Mouse (Mus musculus) spleen, adult 12 weeks (tissue): ENCODE data around the gene Apoa2.
A peak's percentile ranks its signal among the peaks of the same experiment; 100 is the strongest.

ENCODE experiments used
- DNase-seq: peaks from one replicate; pipeline ENCODE4 v3.0.0; 2022; ENCODE audit warnings: low spot score

Gene Apoa2

DNA sequence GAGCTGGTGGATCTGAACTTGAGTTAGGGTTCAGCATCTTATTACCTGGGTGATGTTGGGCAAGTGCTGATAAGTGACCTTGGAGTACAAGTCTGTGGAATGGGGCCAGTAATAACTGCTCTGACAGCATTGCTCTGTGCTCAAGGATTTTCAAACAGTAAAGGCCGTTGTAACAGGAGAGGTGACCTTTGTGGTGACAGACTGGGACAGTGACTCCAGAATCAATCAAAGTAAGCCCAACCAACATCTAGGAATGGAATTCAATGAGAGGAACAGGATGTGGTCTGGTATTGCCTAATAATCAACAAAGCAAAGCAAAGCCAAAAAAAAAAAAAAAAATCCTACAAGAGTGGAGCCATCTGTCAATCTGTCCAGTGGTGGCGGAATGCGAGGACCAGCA, 35.5 kb downstream of the Apoa2 start:
- DNase-seq = no peak

DNA sequence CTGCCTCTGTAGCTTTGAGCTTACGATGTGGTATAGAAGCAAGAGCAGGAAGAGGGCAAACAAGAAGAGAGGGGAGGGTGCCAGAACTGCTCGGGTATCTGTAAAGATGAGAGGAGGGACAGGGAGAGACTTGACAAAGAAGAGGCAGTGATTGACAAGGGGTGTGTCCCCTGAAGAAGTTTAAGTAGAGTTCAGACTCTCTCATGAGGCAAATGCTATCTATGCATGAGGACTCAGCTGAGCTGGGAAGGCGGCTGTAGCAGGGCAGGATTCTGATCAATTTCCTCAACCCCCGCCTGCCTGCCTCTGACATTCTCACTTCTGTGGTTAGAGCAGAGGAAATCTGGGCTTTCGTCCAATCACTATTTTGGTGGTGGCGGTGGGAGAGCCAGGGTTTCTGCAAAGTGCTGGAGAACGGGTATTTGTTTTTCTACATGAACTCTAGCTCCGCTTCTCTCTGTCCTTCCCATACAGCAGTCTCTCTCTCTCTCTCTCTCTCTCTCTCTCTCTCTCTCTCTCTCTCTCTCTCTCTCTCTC, 37.8 kb downstream of the Apoa2 start:
- DNase-seq = no peak

DNA sequence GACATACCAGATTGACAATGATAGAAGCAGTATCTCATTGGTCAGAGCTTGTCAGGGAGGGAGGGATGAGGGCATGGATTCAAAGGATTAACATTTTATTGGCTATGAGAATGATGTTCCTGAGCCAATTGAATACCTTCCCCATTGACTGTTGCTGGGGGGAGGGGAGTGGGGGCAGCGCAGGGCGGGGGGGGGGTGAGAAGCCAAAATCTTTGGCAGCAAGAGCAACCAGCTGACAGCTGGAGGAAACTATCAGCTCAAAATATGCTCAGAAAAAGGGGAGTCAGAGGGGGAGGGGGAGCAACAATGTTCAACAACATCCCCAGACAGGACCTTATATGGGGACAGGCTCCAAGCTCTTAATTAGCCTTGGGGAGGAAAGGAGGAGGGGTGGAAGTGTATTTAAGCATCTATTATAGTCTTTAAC, 38.3 kb downstream of the Apoa2 start:
- DNase-seq = no peak

DNA sequence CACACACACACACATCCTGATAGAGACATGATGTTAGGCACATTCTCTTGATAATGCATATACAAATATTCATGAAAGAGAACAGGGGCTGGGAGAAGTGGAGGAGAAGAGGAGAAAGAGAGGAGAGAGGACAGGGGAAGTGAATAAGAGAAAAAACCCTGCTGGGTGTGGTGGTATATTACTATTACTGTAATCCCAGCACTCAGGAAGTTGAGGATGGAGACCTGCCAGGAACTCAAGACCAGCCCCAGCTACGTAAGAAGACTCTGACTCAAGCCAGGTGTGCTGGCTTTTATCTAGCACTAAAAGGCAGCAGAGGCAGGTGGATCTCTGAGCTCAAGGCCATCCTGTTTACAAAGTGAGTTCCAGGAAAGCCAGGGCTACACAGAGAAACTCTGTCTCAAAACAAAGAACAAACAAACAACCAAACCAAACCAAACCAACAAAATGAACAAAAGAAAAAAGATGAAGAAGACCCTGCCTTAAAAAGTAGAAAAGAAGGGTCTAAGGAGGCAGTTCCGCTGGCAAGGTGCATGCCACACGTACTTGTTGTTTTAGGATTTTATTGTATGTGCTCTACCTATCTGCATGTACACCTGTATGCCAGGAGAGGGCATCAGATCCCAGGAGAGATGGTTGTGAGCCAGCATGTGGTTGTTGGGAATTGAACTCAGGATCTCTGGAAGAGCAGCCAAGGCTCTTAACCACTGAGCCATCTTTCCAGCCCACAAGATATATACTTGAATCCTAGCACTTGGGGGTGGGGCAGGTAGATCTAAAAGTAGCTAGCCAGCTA, 39.0 kb downstream of the Apoa2 start:
- DNase-seq = no peak

DNA sequence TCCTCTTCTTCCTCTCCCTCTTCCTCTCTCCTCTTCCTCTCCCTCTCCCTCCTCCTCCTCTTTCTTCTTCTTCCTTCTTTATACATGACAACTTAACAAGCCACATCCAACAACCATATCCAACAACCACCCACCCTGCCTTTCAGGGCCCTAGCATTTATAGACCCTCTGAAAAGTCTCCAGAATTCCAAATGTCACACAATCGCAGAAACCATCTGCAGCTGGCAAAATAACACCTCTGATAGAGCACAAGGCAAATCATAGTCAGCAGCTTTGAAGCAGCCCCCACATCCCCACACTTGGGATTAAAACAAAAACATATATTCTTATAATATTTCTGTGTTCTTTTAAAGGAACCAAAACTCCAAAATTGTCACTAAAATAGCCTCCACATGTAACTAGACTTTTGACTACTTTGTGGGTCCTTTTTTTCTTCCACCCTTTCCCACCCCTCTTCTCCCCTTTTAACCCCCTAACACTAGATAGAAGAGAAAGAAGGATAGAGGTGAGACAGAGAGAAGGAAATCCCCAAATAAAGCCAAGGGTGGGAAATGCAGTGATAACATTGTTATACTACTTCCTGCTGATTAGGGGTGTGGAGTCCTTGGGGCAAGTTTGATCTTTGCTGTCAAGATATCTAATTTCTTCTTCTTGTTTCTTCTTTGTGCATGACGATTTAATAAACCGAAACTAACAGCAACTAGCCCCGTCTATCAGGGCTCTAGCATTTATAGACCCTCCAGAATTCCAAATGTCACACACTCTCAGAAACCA, 41.3 kb downstream of the Apoa2 start:
- no peak for DNase-seq

DNA sequence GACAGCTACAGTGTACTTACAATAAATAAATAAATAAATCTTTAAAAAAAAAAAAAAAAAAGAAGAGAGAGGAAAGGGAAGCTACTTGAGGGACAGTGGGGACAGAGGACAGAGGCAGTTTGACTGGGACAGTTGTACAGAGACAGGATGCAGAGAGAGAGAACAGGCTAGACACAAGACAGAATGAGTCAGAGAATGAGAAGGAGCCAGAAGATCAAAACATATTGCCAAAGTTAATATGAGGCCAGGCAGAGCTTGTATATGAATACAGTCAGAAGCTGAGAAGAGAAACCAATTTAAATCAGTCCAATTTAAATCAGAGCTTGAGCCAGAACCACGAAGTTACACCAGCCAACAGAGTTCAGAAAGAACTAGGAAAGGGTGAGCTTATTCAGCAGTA, 43.5 kb downstream of the Apoa2 start:
- DNase-seq = no peak

DNA sequence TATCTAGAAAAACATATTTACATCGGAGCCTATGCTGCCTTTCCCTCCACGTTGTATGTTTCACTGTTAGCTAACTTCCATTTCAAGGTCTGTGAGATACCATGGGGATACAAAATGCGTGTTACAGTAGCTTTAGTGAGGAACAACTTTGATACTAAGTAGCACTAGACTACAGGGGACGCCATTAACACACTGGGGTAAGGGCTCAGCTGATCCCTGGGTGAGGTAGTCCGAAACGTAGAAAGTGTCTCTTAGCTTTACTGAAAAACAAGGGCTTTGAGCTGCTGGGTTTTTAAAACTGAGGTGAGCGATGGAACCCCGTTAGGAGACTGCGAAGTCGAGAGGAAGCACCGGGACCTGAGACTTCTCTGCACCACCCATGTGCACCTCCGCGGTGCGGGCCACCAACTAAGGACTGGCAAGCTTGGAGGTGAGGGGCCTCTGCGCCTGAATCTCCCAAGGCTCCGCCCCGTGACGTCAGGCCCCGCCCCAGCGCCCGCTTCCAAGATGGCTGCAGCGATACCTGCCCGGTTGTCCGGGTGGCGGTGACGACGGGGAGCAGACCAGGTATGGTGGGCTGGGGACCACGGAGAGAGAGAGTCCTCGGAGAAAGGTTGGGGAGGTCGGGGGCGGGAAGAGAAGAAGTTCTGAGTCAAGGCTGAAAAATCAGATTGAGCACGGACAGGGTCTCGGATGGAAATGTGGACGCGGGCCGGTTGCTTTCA, 45.2 kb downstream of the Apoa2 start, which contains the start of gene B4galt3:
Gene B4galt3, plus strand, starts transcription at position 481 of the 725 bp plus-strand sequence.
- DNase-seq = peak; percentile 94

DNA sequence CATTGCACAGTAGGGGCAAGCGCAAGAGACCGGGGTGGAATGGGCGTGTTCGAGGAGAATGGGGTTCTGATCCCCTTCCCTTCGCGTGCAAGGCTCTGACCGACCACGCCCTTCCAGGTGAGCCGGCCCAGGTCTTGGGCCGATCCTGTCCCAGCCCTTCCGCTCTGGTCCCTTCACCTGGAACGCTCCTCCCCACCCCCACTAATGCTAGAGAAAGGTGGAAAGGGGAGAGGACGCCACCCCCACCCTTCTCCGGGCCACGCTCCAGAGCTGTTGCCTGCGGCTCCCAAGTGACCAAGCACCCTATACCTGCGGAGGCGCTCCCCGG, 45.7 kb downstream of the Apoa2 start:
- no peak for DNase-seq

DNA sequence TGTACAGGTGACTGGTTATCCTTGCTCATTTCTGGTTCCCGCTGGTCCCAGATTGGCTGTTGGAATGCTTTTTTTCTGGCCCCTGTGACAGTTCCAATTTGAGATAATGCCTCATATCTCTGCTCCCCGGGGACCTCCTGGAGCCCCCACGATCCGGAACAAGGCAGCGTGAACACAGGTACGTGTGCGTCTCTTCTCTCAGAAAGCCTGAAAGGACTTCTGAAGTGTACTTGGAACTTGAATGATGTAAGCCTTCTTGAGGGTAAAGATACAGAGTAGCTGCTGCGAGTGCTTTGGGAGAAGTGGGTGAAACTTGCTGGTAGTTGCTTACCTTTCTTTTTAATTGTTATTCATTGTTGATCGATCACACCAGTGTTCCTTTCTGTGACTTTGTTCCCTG, 46.3 kb downstream of the Apoa2 start:
- DNase-seq = no peak

DNA sequence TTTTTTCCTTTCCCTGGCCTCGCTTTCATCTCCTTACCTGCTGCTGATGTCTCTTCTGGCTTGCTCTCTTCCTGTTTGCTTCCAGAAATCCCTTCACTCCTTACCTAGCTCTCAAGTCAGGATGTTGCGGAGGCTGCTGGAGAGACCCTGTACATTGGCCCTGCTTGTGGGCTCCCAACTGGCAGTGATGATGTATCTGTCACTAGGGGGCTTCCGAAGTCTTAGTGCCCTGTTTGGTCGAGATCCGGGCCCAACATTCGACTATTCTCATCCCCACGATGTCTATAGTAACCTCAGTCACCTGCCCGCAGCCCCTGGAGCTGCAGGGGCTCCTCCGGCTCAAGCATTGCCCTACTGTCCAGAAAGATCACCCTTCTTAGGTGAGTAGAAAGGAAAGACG, 46.8 kb downstream of the Apoa2 start:
- DNase-seq = no peak

DNA sequence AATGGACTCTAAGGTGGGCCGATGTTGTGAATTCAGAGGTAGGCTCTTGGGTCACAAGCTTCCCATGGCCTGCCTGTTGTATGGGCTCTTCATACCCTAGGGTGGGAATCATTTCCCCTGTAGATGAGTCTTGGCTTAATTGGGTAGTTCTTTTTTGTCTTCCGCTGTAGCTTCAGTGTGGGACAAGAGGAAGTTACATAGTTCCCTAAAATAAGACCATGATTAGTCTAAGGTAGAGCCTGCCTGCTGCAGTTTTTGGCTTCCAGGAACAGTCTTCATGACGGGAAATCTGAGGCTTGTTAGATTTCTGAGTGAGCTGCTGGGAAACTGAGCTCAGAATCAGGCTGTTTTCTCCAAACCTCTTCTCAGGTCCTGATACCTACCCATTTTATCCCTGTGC, 47.2 kb downstream of the Apoa2 start:
- no peak for DNase-seq

DNA sequence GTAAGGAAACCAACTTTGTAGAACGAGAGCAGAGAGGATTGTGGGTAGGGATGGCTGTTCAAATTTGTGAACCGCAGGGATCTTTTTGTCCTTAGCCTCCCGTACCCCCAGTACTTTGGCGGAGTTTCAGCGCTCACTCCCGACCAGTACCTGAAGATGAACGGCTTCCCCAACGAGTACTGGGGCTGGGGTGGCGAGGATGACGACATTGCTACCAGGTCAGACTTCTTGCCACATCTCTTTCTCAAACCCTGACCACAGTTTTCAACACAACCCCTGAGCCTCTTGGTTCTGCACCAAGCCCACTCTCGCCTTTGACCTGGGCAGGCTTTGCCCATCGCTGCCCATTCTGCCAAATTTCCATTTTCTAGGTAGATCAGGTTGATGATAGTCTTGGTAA, 49.3 kb downstream of the Apoa2 start:
- DNase-seq = no peak

DNA sequence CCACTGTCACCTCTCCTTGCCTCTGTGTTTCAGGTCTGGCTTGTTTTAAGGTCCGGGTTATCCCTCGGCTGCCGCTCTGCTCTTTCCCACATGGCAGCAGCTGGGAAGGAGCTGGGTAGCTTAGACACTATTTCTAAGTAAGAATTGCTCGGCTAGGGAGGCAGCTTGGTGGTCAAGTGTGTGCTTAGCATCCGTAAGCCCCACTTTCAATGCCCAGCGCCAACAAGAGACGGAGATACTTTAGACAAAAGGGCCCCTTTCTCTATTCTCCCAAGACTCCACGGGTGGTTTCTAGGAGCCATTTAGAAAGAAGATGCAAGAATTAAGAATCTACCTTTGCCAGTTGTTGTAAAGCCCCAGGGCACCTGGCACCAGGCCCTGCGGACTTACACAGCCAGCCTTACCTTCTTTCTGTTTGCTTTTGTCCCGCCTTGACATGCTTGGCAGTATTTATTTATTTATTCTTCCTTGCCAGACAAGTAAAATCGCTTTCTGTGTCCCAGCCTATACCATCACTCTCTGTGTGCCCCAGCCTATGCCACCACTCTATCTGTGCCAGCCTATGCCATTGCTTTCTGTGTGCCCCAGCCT, 50.4 kb downstream of the Apoa2 start:
- no peak for DNase-seq
